Mouse (Mus musculus) CD4-positive helper T cell, adult 2 months (primary cell): ENCODE data around the gene Optn.
A peak's percentile ranks its signal among the peaks of the same experiment; 100 is the strongest.

ENCODE experiments used
- DNase-seq: peaks from one replicate; pipeline ENCODE4 v3.0.0-alpha.2; 2012; ENCODE audit warnings: low read depth, missing footprints, low spot score

Optn gene

DNA sequence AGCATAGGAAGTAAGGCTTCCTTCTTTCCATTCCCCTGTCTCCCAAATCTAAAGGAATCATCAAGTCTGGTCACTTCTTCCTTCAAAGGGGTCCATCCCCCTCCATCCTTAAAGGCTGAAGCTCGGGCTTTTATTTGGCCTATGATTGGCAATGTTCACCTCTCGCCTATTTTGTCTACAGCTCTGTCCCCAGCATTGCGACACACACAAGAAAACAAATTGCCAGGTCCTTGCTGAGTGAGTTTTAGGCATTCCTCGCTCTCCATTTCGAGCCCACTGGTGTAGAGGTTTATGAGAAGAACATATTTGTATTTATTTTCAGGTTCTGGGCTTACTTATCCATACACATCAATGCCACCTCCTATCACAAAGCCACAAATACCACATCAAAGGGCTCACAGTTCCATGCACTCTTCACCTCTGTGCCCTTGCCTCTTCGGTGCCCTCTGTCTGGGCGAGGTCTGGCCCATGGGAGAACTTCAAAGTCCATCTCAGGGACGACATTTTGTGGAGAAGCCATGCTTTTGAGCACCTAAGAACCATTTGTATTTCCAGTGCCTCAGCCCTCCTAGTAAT lies 2.6 kb downstream of the Optn start:
- peak; percentile 71 for DNase-seq

DNA sequence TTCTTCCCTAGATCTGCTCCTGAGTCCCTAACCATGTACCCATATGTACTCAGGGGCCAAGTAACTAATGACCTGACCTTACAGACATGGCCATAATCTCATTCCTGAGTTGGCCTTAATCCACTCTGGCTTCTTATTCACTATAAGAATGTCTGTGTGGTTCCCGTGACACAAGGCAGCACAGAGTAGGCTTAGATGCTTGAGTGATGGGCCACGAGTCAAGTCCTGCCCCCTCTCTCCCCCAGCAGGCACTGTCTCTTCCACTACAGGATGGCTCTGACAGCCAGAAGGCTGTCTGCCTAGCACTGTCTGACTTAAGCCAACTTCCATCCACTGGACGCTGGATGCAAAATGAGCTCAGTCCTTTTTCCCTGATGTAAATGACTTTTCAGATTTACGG lies 3.9 kb downstream of the Optn start:
- no peak for DNase-seq

DNA sequence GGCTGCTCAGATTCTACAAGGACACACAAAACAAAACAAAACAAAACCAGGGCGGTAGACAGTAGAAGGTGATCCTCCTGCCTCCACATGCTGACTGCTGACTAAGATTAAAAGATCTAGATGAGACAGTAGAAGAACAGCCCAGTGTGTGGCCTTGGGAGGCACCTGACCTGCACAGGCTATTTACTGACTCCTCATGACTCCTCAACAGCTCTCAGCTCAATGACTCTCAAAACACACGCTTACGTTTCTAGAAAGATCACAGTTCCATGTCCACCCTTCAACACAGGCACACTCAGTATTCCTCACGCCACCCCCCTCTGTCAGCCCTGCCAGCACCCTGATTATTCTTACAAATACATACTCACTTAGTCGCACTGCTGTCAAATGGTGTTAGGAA lies 5.4 kb downstream of the Optn start:
- no peak for DNase-seq

DNA sequence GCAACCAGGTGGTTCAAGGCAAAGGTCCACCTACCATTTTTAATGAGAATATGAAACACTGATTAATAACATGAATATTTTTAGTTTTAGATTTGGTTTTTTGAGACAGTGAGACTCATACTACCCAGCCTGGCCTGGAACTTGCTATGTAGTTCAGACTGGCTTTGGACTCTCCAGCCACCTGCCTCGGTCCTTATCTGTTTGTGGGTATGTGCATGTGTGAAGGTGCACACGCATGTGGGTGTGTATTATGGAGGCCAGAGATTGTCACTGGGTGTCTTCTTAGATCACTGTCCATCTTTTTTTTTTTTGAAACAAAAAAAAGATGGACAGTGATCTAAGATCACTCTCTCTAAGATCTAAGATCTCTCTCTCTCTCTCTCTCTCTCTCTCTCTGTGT lies 13.3 kb downstream of the Optn start:
- no peak for DNase-seq

DNA sequence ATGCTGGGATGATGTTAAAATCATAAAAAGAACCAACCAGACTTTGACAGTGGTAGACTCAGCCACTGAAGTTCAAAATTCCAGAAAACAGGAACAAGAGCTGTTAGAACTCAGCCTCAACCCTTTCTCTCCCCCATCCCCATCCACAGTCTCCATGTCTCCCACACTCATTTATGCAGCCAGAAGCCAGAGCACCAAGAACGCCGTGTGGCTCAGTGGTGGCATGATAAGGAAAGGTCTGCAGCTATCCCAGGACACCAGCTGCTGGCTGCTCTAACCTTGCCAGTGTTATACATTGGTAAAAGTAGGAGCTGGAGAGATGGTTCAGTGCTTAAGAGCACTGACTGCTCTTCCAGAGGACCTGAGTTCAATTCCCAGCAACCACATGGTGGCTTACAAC lies 16.8 kb downstream of the Optn start:
- DNase-seq: no peak

DNA sequence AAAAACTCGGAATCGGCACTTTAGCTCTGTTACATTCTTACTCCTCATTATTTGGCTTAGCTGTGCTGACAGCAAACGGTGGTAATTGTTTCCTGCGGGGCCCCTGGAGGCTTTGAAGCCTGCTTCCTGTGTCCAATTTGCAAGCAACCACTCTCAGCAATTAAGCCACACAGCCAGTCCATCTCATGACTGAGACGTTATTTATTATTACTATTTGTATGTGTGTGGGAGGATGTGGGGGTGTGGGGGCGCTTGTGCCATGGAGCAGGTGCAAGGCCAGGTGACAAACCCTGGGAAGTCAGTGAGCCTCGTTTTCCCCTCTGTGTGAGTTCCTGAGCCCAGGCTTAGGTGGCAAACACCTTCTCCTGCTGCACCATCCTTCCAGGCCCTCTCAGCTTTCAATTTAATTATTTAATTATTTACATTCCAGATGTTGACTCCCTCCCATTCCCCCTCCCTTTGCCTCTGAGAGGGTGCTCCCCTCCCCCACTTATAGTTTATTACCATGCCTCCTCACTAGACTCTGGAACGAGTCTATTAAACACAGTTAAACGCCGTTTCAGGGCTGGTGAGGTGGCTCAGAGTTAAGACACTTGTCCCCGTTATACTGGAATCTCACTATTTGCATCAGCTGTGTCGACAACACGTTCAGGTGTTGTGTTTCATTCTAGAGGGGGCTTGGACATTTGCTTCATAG lies 18.4 kb downstream of the Optn start:
- DNase-seq: no peak

DNA sequence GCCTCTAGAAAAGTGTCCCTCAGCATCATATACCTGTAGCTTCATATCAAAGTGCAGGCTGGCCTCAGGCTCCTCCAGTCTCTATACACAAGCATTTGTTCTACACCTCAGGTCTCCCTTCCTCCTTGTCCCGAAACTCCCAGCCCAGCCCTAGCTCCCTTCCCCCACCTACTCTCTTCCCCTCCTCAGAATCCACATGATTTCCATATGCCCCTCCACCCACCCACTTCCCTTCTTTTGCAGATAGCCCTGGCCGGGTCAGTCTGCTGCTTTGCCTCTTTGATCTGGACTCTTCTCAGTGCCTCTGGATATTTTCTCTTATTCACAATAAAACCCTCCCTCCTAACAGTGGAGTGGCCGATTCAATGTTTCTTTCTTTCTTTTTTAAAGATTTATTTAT lies 19.5 kb downstream of the Optn start:
- DNase-seq: no peak

DNA sequence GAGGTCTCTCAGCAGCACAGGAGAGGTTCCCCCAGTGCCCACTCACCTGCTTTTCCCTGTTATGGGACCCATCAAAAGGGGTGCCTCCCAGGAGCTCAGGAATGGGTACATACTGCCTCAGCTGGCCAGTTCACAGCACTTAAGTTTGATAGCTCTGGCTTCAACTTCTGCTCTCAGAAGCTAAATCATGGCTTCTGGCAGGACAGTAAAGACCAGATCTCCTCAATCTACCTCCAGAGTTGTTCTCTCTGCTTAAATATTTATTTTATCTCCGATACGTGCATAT lies 20.4 kb downstream of the Optn start:
- no peak for DNase-seq

DNA sequence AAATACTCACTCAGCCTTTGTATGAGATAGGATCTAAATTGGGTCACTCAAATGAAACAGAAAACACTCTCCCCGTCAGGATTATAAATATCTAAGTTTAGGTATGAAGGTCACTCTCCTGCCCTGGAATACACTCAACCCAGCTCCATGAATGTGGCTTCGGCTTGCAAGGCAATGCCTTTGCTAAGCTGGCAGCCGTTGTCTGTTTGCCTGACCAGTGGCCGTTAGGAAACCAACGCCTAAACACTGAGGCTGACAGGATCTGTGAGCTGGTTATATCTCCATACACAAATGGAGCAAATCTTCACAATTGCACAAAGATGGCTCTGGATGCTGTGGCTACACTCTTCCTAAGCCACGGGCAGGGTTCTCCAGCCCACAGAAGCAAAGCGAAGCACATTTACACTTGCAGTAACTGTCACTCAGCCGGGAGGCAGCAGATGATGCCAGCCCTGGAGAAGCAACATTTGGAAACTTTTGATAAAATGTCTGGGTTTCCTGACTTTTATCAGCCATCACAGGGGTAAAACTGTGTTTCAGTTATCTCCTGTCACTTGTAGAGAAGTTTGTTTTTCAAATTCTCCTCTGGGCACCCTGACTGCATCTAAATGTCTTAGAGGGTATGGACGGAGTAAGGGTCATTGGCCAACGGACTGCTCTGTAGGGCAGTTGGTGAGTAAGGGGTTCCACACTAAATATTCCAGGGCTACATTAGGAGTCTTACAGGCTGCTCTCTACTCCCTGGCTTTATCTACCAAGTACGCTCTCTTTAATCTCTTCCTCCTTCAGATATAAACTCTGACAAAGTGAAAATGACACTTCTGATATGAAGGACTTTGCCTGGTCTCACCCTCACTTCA lies 21.0 kb downstream of the Optn start:
- no peak for DNase-seq

DNA sequence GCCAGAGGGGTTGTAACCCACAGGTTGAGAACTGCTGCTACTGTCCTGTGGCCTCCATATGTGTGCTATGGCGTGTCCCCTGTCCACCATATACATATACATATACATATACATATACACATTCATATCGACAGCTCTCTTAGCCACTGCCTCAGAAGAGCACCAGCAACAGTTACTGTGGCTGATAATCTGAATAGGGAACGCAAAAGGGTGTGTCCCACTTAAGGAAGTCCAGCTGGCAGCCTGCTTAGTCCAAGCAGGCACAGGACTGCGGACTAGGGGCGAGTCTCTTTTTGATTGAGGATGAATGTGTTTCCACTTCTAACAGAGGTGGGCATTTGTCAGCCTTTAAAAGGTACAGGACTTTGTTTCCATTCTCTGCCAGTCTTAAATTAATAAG lies 22.0 kb downstream of the Optn start:
- DNase-seq: no peak

DNA sequence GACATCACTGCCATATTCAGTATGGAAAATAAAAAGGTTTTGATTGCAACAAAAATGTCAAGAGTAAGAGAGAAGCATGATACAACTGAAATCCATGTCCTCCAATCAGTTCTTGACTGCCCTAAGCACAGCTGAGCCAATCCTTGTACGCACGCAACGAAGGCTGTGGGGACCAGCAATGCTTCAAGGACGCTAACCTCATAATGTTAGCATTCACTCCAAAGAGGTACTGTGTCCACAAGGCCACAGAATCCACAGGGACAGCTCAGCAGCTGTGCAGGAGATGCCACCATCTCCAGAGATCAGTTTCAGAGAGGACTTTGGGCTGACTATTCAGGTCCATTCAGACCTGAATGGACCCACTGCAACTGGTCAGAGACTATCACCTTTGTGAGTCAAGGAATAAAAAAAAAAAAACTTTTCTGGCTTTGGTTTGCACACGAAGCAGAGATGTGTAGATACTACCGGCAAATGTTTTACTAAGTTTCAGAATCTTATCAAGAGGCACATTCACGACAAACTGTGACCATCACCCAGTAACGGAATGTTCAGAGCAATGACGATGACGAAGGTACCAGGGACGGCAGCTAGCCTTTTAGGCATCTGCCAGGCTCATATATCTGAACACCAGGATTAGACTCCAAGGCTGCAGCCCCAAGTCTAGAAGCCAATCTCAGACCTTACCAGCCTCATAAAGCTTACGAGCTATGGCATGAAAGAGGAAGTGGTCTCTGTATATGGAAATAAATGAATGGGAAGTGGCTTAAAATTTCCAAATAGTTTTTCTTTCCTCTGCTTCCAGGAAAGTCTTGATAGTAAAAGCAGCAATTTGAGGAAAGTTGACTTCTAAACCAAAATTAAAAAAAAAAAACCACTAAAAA lies 23.3 kb downstream of the Optn start:
- no peak for DNase-seq

DNA sequence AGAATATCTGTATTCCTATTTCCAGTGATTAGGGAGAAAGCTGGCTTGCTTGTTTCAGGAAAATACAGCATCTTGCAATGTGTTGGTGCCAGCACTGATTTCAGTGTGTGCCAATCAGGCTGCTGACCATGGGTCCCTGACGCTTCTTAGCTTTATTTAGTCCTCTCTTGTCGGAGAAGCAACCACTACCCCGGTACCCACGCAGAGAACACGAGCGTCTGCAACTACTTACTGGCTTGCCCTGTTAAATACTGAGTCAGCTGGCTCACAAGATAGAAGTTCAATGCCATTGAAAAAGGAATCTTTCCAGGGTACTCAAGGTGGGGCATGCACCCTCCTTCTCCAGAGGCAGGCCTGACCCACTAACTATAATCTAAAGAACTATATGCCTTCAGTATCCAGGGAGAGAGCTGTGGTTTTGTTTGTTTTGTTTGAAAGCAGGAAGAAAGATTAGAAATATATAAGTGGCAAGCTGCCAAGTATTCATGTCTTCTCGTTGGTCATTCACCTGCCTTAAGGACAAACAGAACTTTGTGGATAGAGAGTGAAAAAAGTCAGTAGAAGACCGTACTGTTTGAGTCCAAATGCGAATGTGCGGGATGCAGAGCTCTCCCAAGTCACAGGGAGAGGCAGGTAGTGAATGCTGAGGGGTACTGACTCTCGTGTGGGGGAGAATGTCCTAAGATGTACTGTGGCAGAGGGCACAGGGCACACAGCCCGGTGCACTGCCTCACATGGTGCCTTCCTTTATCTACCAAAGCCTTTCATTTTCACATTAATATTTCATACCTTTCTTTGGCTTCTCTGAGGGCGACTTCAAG lies 24.3 kb downstream of the Optn start:
- no peak for DNase-seq

DNA sequence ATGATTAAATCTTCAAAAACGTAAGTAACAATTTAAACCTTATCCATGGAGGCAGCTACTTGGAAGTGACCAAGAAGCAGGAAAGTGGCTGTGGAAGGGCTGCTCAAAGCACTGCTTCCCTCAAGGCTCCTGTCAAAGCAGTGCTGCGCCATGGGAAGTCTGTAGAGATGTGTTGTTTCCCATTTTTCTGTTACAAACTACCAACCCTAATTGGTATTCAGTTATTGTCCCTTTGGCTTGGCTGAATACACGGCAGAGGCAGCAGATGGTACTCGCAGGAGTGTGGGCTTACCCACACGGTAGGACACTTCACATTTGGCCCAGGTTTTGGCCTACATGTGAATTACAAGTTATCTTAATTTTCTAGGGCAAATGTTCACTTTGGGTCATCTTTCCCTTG lies 25.5 kb downstream of the Optn start:
- DNase-seq: no peak

DNA sequence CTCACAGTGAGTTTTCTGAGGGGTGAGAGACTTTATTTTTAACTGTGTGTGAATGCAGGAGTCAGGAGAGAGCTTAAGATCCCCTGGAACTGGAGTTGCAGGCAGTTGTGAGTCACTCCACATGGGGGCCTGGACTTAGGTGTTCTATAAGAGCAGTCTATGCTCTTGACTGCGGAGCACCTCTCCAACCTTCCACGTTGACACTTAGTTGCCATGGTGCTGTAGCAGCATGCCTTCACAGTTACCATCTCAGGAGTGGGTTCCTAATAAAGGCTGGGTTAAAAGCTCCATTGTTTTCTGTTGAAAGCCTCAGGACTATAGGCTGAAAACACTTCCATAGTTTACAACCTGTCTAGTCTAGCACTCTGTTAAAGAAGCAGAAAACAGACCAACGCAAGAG lies 26.5 kb downstream of the Optn start:
- no peak for DNase-seq

DNA sequence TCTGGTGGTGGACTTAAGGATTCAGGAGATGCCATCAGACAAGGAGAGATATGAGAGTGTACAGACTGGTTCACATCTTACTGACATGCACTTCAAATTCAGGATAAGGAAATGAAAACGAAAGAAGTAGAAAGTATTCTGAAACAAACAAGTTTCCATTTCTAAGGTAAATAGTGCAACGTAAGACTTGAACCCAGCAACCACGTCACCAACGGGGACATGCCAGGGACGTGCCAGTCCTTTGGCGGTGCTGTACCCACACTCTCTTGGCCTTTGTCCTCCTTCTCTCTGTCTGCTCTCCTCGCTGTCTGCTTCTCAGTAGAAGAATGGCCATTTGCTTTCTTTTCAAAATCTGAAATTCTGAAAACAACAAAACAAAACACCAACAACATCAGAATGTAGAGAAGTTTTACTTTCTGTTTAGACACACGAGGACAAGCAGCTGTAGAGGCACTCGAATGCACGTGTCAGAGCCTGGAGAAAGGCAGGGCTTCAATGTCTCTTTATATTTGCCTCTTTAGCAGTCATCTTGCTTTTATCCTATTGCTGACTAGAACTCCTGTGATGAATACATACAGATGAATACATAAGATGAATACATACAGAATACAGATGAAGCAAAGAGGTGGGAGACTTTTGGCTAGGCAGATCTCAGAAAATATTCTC lies 27.3 kb downstream of the Optn start:
- DNase-seq: no peak

DNA sequence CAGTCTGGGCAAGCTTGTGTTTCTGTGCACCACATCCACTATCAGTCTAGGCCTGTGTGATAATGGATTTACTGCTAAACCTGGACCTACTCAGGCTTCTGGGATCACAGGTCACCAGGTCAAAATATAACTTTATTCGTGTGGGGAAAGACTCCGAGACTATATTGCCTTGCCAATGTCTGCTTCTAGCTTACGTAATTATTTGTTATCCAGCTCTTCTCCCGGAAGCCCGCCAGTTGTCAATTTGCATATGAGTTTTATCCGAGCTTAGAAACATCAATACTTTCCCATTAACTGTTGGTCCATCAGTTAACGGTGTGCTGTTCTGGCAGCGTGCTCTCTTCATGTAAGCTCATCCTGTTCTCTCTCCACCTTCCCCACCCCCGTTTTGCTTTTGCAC lies 28.6 kb downstream of the Optn start:
- DNase-seq: no peak

DNA sequence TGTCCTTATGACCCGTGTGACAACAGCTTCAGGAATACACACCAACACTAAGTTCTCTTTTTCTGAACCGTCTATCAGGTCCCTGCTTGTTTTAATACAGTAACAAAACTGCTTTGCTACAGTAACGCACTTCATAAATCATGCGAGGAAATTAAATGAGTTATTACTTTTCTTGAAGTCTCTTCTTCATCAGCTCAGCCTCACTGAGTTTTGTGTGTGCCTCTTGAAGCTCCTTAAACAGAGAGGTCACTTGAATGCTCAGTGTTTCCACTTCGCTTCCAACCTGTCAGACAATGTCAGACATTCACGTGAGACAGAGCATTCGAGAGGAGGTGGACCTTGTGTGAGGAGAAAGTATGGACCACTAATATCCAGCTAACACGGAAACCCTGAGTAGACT lies 29.1 kb downstream of the Optn start:
- no peak for DNase-seq

DNA sequence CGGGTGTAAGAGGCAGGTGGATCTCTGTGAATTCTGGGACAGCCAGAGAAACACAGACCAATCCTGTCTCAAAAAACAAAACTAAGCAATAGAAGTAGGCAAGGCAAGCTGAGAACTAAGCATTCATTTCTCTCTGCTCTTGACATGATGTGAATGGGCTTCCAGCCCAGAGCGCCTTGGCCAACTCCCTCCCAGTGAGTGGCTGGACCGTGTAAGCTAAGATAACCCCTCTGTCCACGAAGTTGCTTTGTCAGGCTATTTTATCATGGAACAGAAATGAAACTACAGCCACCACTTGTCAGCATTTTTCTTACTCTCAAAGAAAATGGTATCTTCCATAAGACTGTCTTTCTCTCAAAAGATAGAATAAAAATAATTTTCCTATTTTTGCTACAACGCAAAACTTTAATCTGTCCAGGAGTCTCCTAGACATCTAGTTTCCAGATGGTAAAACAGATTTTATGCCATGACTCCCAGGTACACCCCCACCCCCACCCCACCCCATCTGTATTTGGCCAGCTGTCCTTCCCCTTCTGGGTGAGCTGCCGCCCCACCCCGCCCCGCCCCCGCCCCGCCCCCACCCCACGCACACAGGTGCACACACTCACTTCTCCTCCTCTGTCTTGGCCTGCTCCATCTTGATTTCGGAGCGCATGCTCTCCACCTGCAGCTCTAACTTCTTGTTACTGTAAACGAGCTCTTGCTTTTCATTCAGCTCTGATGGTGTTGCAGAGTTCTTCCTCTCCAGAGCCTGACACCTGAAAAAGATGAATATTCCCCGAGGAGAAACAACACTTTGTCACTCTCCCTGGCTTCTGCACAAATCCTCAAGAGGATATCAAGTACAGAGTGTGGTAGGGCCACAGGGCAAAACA lies 30.1 kb downstream of the Optn start:
- no peak for DNase-seq

DNA sequence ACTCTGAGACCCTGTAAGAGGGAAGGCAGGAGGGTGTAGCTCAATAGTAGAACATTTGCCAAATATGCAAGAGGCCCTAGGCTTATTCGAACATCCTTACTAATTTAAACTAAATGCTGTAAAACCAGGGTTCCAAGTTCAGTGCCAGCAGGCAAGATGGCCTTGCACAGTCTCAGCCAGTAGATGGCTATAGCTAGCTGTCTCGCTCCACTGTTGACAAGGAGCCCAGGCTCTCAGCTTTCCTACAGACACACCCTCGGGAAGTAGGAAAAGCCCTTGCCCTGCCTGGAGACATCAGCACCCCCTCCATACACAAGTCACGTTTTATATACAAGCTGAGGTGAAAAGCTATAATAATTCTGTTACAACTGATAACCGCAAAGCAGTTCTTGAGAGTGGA lies 31.2 kb downstream of the Optn start:
- DNase-seq: no peak

DNA sequence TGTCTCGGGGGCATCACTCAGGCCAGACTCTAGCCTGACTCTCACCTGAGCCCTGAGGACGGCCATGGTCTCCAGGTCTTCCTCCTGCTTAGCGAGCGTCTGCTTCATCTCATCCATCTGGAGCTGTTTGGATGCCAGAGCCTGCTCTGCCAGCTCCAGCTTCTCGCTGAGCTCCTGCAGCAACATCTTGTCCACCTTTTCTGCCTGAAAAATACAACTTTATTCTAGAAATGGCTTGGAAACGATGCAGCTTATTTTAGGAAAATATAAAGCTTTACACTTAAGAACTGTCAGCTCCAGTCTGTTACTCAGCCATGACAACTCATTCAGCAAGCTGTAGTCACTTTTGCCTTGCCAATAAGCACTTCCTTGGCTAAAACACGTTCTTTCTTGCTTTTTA lies 32.6 kb downstream of the Optn start:
- DNase-seq: no peak
